Mouse (Mus musculus) B cell, adult 2 months (primary cell): ENCODE data around the gene Gm28053.

ENCODE experiments used
- DNase-seq, 2 experiments: peaks; one replicate each; pipeline ENCODE4 v3.0.0; 2022

Gene Gm28053

GRCm38 (mm10) chr6:48692962-48693361 is 25.4 kb upstream of the Gm28053 start:
- peak; percentile 68 to 73 for DNase-seq

- peak in 1 of 2 experiments; percentile 52 for DNase-seq
Measured at GRCm38 (mm10) chr6:48696830-48697554, 21.4 kb upstream of the Gm28053 start.

- no peak for DNase-seq
Measured at GRCm38 (mm10) chr6:48697555-48697930, 20.9 kb upstream of the Gm28053 start.

- DNase-seq = no peak
Measured at GRCm38 (mm10) chr6:48698066-48698856, 20.1 kb upstream of the Gm28053 start.

GRCm38 (mm10) chr6:48698888-48699287 is 19.5 kb upstream of the Gm28053 start:
- peak in 1 of 2 experiments; percentile 48 for DNase-seq

GRCm38 (mm10) chr6:48700251-48701075 is 17.9 kb upstream of the Gm28053 start:
- DNase-seq = peak; percentile 73 to 79

GRCm38 (mm10) chr6:48702146-48702545 is 16.3 kb upstream of the Gm28053 start:
- DNase-seq = no peak

GRCm38 (mm10) chr6:48702601-48703000 is 15.8 kb upstream of the Gm28053 start:
- DNase-seq = no peak

- no peak for DNase-seq
Measured at GRCm38 (mm10) chr6:48704146-48704545, 14.3 kb upstream of the Gm28053 start.

GRCm38 (mm10) chr6:48706130-48706529 is 12.3 kb upstream of the Gm28053 start:
- no peak for DNase-seq

GRCm38 (mm10) chr6:48720326-48720725 is 1.9 kb downstream of the Gm28053 start:
- DNase-seq = no peak

GRCm38 (mm10) chr6:48723468-48723867 is 5.1 kb downstream of the Gm28053 start:
- no peak for DNase-seq

- peak; percentile 67 to 74 for DNase-seq
Measured at GRCm38 (mm10) chr6:48725476-48725875, 7.1 kb downstream of the Gm28053 start.

- DNase-seq = no peak
Measured at GRCm38 (mm10) chr6:48727761-48728160, 9.4 kb downstream of the Gm28053 start.

GRCm38 (mm10) chr6:48732864-48733304 is 14.5 kb downstream of the Gm28053 start:
- peak; percentile 75 to 79 for DNase-seq

- no peak for DNase-seq
Measured at GRCm38 (mm10) chr6:48733660-48734059, 15.3 kb downstream of the Gm28053 start.

GRCm38 (mm10) chr6:48737053-48737452 is 18.6 kb downstream of the Gm28053 start:
- DNase-seq = no peak

GRCm38 (mm10) chr6:48737688-48738087 is 19.3 kb downstream of the Gm28053 start:
- DNase-seq = peak in 1 of 2 experiments; percentile 0

GRCm38 (mm10) chr6:48738961-48739779 is 20.8 kb downstream of the Gm28053 start, which contains the start of gene Gimap1:
TSS of gene Gimap1 (plus strand) at chr6:48739054.
- peak; percentile 70 to 74 for DNase-seq

- peak in 1 of 2 experiments; percentile 4 for DNase-seq
Measured at GRCm38 (mm10) chr6:48739780-48740055, 21.3 kb downstream of the Gm28053 start.

- DNase-seq = no peak
Measured at GRCm38 (mm10) chr6:48740501-48741169, 22.2 kb downstream of the Gm28053 start.

- peak in 1 of 2 experiments; percentile 1 for DNase-seq
Measured at GRCm38 (mm10) chr6:48741273-48741672, 22.9 kb downstream of the Gm28053 start.
